ENCODE assay signal across 29 mouse cellular contexts in the genomic region with DNA sequence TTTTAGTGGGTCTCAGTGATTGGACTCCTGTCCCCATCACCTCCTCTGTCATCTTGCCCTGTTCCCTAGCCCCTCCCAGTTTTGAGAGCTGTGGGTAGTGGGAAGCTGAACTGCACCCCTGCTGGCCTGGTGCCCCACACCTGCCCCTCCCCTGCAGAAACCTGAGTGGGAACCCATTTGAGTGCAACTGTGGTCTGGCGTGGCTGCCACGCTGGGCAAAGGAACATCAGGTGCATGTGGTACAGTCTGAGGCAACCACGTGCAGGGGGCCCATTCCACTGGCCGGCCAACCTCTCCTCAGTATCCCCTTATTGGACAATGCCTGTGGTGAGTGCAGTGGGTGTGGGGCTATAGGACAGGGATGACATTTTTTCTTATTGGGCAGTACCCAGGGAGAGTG. TPM values are rescaled to one million over a fixed set of nuclear protein-coding genes. Genes with fewer than 3 reads are reported as not detected.
"Had no signal": no experiment of that assay in that cellular context is flagged by ENCODE, and none has a peak within 500 bp of the region (broad histone marks: within the 10 kb centered on the region; RNA-seq: fewer than 3 reads in every experiment).

No protein-coding gene starts in this region.

- H3K4me3 ChIP-seq: limb, embryonic 10.5 days; limb, embryonic 12.5 days; limb, embryonic 13.5 days; limb, embryonic 15.5 days; liver, embryonic 12.5 days; liver, embryonic 13.5 days; liver, embryonic 15.5 days; lung, embryonic 15.5 days; megakaryocyte, embryonic 14.5 days; midbrain, embryonic 10.5 days; midbrain, embryonic 12.5 days; midbrain, embryonic 13.5 days; midbrain, embryonic 15.5 days; neural tube, embryonic 12.5 days had no signal

- H3K4me2 ChIP-seq: limb, embryonic 12.5 days; limb, embryonic 13.5 days; limb, embryonic 15.5 days; liver, embryonic 11.5 days; liver, embryonic 12.5 days; liver, embryonic 13.5 days; liver, embryonic 15.5 days; lung, embryonic 14.5 days; lung, embryonic 15.5 days; midbrain, embryonic 11.5 days; midbrain, embryonic 12.5 days; midbrain, embryonic 13.5 days; midbrain, embryonic 15.5 days; neural tube, embryonic 12.5 days had no signal

- DNase-seq: left cerebral cortex, postnatal 4 days; liver; liver, embryonic 13.5 days; liver, postnatal 0 days; lung, adult 18-20 months; lung, adult 2 months; lung, embryonic 14.5 days; lung, postnatal 10 days; lung, postnatal 14 days; lung, postnatal 36 days; lung, postnatal 4 days; midbrain, embryonic 14.5 days had no signal

- H3K27me3 ChIP-seq: limb, embryonic 12.5 days; limb, embryonic 13.5 days; limb, embryonic 15.5 days; liver, embryonic 12.5 days; liver, embryonic 13.5 days; liver, embryonic 15.5 days; lung, embryonic 15.5 days; megakaryocyte, embryonic 14.5 days; midbrain, embryonic 12.5 days; midbrain, embryonic 13.5 days; midbrain, embryonic 15.5 days; neural tube, embryonic 12.5 days had no signal

RNA-seq across cellular contexts. Expression of a gene that starts 30.4 kb away (rescaled TPM):
- total RNA-seq: monocyte, adult 5-6 weeks had no signal
- polyA plus RNA-seq: macrophage had no signal
